Mouse (Mus musculus) frontal cortex, adult 2 months (tissue): ENCODE results near the gene Cox8a. TPM values are rescaled to one million over a fixed set of nuclear protein-coding genes. Genes with fewer than 3 reads are reported as not detected.
A peak's percentile ranks its signal among the peaks of the same experiment; 100 is the strongest.

Experiments used
- DNase-seq, 2 experiments: peaks; one replicate each; pipeline ENCODE4 v3.0.0; 2022; ENCODE audit warnings: low spot score in 1 of 2; ENCODE audit errors: extremely low spot score in 1 of 2
- polyA plus RNA-seq: library from polyadenylated mRNA; depleted of rRNA; stranded (reverse); fragments of >200 nt; gene quantifications from 2 replicates; pipeline ENCODE4 v1.2.3, GENCODE M21; 2012

Cox8a gene
- polyA plus RNA-seq, 1 experiment = 1,156 TPM

DNA sequence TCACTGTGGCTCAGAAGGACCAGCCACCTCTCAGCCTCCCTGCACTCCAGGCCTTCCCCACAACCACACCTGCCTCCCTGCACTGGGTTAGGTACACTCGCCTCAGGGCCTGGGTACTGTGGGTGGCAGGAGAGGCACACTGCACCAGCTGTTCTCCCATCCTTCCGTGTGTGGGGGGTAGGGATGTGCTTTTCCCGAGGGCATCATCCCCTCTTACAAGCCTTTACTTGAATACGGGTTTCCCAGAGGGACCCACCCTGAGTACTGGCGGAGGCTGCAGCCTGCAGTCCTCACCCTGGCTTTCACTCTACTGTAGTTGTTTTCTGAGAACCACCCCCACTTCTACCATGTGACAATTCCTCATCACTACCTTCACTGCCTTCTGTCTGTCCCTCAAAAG, 30.3 kb downstream of the Cox8a start:
- DNase-seq = no peak

DNA sequence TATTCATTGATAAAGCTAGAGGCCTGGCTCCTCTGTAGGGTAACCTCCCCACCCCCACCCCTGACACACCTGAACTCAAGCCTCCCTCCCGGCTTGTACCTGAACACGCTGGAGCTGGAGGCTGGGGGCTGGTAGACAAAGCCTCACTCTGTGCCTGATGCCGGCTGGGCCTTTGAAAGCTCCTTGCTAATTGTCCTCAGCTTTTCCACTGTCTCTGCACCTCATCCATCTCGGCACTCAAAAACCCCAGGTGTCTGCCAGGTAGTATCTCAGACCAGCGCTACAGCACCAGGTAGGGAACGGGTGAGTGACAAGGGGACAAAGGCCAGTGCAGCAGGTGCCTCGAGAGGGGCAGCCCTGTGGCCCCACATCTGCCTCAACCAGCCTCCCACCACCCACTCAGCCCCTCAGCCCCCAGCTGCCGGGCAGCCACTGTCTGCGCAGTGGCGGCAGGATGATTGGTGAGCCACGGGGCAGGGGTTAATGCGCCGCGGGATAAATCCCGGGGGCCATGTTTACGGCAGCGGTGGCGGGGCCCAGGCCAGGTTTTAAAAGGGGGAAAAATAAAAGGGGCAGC, 31.6 kb downstream of the Cox8a start:
- DNase-seq = no peak

DNA sequence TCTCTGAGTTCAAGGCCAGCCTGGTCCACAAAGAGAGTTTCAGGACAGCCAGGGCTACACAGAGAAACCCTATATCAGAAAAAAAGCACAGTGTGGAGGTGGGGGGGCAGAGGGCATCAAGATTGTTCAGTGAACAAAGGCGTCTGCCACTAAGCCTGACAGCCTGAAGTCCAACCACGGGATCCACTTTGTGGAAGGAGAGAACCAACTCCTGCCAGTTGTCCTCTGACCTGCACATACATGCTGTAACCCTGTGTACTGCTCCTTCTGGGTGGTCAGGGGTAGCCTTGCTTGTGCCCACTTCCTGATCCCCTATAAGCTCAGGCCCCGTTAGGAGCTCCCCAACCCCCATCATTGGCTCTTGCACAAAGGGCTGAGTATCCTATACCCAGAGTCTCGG, 32.4 kb downstream of the Cox8a start:
- DNase-seq = no peak

DNA sequence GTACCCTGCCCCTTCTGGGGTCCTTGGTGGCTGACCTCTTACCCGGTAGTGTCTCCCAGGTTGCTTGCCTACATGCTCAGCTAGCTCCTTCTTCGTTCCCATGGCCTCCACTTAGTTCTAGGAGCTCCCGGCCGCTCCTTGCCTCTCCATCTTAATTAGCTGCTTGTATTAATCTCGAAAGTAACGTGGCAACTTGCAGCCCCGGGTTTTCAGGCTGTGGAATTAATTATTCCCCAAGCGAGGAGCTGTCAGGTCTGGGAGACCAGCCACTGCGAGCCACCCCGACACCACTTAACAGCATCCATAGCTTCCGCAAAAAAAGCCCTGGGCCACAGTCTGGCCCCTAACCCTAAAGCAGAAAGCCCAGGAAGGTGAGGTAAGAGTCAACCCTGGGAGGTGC, 34.0 kb downstream of the Cox8a start:
- no peak for DNase-seq

DNA sequence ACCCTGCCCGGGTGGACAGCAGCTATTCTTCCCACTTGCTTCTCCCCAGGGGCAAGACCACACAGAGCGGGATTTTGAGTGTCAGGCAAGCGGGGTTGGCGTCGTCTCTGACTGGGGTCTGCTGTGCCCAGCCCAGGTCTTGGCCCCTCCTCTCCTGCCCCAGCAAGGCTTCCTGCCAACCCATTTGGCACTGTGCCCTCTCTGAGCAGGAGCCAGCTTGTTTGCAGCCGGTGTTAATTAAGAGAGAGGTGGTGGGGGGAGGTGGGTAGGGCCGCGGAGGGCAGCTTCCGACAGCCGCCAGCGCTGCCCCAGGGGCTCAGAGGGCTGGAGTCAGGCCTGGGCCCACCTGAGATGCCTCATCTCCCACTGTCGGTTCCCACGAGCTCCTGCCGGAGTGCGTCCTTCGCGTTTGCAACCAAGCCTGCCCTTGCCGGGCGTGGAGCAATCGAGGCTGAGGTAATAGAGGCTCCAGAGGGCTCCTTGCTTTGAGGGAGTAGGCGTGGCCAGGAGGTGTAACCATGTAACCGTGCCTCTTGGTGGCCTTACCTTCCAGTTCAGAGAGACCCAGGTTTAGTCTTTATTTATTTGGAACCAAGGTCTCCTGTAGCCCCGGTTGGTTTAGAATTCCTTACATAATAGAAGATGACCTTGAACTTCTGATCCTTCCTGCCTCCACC, 35.0 kb downstream of the Cox8a start:
- DNase-seq = peak in 1 of 2 experiments; percentile 82

DNA sequence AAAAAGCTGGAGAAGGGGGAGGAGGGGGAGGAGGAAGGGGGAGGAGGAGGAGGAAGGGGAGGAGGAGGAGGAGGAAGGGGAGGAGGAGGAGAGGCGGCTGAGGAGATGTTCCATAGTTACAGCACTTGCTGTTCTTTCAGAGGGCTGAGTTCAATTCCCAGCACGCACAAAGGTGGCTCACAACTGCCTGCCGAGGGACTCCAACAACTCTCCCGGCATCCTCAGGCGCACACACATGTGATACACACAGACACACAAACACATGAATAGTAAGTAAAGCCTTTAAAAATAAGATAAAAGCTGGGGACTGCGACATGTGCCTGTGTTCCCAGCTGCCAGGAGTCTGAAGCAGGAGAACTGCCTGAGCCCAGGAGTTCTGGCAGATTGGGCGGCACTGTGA, 35.9 kb downstream of the Cox8a start:
- no peak for DNase-seq

DNA sequence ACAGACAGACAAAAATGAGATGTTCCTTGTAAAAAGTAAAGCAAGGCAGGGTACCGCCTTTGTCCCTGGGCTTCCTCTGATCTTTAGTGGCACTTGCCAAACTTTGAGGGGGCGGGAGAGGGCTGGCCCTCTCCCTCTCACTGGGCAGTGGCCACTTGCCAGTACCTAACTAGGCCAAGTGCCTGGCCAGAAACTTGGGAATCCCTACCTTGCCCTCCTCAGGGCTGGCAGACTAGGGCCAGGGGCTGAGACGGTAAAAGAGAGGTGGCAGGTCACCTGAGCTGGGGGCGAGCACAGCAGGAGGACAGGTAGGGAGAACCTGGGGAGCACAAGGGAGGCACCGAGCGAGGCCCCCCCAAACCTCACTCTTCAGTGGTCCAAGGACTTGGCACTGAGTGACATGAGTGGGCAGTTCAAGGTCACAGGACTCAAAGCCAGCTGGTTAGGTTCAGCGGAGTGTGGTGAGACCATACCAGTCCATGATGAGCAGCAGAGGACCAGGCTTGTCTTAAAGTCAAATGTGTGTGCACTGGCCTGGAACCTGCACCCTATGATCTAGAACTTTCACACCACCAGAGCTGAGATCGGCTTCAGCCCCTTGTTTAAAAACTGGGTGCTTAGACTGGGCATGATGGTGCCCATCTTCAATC, 36.5 kb downstream of the Cox8a start:
- no peak for DNase-seq

DNA sequence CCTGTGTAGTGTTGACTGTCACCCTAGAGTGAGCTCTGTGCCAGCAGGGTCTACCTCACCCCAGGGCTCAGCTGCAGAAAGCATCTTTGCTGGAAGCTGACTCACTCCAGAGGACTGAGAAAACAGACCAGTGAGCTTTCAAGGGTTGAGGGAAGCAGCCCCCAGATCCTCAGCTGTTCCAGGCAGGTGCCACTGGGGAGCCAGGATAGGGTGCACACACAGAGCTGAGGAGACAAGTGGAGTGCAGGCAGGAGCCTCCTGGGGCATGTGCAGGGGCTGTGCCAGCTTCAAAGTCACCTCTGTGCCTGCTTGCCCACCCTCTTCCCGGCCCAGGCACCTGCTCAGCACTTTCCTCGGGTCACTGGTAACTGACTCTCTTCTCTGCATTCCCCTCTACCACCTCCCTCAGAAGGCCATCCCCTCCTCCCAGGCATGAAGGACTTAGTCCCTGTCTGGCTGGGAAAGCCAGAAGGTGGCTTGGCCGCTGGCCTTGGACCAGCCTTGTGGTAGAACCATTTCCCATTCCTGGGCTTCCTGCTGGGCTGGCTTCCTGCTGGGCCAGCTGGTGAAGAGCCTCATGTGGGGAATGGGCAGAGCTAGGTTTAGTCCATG, 38.5 kb downstream of the Cox8a start:
- DNase-seq = no peak

DNA sequence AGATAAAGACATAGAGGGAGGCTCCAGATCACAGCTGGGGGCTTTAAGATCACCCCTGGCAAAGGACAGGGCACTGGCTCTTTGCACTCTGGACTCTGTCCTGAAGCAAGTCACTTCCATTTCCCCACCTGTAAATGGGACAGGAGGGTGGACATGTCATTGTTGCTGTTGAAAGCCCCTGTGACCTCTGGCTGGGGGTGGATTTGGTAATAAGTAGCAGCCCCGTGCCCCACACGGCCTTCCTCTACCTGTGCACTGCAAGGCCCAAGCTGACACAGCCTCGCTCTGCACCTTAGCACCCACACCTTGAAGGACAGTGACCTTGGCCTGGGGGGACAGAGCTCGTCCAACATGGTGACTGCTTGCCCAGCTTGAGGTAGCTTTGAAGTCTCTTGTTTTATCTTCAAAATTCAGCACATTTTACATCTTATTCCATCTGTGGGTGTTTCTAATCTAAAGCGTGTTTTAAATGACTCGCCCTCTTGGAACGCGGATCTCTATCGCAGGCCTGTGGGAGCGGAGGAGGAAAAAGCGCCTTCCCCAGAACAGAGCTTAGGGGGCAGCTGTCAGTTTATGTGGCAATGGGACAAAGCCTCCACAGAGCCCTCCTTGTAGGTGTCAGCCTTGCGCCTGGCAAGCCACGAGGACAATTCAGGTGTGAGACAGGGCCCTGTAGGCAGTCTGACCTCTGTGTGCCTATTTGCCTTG, 39.5 kb downstream of the Cox8a start:
- DNase-seq = no peak

DNA sequence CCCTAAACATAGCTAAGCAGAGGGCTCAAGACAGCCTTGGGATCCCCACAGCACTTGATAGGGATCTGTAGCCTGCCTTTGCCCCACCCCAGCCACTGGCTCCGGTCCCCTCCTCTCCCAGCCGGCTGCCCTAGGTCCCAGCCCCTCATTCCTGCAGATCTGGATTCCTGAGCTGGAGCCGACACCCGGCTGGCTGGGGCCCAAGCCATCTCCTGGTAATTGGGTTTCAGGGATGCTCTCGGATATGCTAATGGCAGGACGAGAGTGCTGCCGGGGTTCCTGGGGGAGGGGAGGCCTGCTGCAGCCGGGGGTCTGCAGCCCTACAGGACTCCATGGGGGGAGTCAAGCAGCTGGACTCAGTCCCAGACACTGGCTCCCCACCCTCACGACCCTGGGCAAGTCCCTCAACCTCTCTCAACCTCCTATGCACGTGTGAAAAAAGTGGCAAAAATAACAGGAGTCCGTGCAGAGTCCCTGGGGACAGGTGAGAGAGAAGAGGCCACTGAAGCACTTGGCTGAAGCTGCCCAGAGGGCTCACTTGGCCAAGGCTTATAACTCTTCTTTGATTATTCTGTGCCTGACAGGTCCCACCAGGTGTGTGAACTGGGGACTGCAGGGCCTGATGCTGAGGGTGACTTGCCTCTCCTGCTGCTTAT, 41.2 kb downstream of the Cox8a start:
- no peak for DNase-seq

DNA sequence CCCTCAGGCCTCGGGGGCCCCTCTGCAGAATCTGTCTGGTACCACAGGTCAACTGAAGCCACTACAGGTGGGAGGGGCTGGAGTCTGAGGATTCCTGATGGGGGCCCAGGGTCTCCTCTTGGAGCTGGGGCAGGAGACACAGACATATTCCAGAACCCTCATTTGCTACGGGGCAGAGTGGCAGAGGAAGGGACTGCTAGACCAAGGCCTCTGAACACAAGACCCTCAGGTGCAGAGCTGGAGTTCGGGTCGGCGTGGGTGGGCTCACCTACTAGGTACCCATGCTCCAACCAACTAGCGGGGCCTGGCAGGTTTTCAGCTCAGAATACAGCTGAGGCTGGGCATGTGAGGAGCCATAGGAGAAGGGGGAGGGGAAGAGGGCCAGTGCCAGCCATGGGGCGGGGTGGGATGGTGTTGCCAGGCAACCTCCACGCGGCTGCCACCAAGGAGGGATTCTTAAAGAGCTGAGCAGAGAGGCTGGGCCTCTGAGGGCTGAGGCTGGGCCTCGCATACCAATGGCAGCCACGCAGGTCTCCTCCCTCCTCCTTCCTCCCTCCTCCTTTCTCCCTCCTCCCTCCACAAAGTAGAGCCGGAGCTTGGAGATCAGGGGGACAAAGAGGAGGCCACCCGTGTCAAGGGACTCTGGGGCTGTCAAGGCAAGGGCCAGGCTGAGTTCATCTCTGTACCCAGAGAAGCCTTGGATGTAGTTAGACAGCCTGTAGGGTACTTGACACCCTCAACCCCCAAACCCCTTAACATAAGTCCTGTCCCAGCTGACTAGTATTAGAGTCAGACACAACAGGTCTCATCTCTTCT, 45.2 kb downstream of the Cox8a start:
- DNase-seq = peak; percentile 64 to 78

DNA sequence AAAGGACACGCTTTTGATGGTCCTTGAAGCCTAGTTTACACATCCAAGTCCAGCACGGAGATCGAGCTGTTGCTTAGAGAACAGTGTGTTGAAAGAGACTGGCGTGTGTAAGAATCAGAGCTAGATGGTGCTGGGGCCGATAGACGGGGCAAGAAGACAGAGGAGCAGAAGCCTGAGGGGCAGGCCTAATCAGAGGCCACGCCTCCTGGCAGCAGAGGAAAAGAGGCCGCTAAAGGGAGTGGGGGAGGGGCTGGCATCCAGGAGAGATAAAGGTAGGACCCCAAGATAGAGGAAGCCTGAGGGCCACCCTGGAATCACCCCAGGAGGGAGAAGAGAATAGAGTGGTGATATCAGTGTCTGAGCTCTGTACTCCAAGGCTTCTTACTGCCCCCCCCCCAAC, 46.0 kb downstream of the Cox8a start:
- no peak for DNase-seq

DNA sequence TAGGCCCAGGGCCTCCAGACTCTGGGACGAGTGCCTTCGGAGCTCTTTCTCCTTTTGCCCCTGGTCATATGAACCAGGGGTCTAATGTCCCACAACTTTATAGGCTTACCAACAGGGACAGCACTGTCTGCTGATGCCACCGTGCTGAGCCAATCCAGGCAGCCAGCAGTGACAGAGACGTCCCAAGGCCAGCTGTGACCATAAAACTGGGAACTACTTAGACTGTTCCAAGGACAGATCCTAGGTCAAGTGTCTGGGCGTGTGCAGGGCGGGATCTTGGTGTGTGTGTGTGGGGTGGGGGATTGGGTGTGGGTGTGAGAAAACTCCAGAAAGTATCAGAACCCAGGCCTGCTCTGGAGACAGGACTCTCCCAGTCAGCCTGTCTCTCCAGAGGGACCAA, 46.5 kb downstream of the Cox8a start:
- DNase-seq = no peak

DNA sequence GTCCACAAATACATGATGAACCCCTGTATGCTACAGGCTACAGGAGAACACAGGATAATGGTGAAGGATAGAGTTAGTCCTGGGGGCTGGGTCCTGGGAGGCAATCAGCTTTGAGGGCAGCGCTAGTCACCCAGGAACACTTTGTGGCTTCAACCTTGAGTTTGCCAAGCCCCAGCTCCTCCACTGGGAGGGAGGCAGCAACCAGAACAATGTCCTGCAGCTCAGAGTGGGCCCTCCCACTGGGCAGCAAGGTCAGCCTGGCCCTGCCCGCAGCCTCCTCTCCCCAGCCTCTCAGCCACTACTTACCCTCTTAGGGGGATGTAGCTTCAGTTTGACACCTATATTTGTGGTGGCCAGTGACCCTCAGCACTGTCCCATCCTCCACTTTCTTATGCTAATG, 49.0 kb downstream of the Cox8a start:
- no peak for DNase-seq

DNA sequence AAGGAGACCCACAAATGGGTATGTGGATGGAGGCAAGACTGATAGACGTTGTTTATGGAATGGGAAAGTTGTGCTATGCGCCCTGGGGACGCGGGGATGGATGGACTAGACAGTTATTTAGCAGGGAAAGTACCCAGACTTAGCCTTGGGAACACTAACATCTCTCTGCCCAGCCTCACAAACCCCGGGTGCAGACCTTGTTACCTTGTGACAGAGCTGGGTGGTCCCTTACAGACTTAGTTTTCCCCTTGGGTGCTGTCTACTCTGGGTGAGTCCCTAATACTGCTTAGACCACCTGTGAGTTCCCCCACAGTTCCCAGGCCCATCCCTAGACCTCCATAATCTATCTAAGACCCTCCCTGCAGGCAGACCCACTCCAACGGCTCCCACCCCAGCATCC, 50.6 kb downstream of the Cox8a start:
- DNase-seq = no peak

DNA sequence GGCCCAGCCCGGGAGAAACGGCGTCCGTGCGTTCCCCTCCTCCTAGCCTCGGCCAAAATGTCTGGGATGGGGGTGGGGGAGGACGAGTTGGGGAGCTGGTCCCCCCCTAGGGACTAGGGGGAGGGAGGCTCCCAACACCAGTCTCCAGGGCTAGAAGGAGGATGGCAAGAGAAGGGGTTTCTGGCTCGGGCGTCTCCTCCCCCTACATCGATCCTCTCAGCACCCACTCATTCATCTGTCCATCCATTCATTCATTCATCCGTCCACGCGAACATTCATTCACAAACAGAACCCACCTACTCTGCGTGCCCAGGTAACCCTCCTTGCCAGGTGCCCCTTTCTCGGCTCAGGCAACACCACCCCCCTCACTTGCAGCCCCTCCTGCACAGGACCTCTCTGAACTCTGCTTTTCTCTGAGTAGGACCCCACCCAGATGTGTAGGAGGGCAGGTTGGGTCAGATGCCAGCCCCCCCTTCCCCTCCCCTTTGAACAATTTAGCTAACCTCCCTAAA, 51.2 kb downstream of the Cox8a start:
- no peak for DNase-seq

DNA sequence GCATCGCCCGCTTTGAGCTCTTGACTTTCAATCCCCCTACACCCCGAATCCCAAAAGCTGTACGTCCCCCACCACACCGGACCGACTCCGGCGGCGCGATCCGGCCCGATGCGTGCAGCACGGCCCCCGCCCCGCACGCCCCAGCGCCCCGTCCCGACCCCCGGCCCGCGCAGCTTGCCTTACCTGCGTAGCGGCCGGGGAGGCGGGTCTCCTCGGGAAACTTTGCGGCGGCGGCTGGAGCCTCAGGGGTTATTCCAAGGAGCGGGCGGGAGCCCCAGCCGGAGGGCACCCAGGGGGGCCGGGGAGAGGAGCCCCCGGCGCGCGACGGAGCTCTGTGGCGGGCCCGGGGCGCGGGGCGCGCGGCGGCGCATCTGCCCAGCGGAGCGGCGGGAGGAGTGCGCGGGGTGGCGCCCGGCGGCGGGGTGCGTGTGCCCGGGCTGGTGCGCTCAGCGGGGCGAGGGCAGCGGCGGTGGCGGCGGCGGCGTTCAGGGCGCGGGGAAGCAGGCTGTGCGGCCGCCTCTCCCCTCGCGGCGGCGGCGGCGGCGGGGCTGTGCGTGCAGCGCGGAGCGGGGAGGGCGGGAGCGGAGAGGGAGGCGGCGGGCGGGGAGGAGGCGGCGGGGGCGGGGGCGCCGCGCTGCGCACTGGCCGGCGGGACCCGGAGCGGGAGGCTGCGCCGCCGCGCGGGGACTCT, 51.8 kb downstream of the Cox8a start:
- DNase-seq = no peak
